Mouse (Mus musculus) hindbrain, embryonic 11.5 days (tissue): ENCODE measurements around the gene Taf11. TPM values are rescaled to one million over a fixed set of nuclear protein-coding genes. Genes with fewer than 3 reads are reported as not detected.

ENCODE experiments used
- ATAC-seq: fragments of 200-750 bp; cut with Nextera tagmentation; 2 replicates; pipeline ENCODE4 v1.8.0; 2017; ENCODE audit warnings: mild to moderate bottlenecking, moderate TSS enrichment, moderate library complexity; ENCODE audit not compliant: low FRiP score
- DNase-seq: peaks from one replicate; pipeline ENCODE4 v3.0.0-alpha.2; 2015; ENCODE audit warnings: low spot score
- H3K27ac ChIP-seq: fragments of 300-500 bp; sonication (generic); 2 replicates; pipeline ENCODE4 v1.5.1; 2014; ENCODE audit warnings: mild to moderate bottlenecking, low read depth, low read length
- H3K27me3 ChIP-seq: fragments of 300-500 bp; sonication (generic); 2 replicates; pipeline ENCODE4 v1.6.1; 2014; ENCODE audit warnings: mild to moderate bottlenecking, low read length, moderate library complexity, mixed read lengths; ENCODE audit not compliant: control insufficient read depth, insufficient read depth
- H3K36me3 ChIP-seq: fragments of 300-500 bp; sonication (generic); 2 replicates; pipeline ENCODE4 v1.6.1; 2014; ENCODE audit warnings: mild to moderate bottlenecking, low read length, moderate library complexity, mixed read lengths; ENCODE audit not compliant: control insufficient read depth, insufficient read depth
- H3K4me1 ChIP-seq: fragments of 300-500 bp; sonication (generic); replicated peaks from 2 replicates; pipeline ENCODE4 v1.6.1; 2014; ENCODE audit warnings: low read length, mixed read lengths; ENCODE audit not compliant: control insufficient read depth, insufficient read depth
- H3K4me2 ChIP-seq: fragments of 300-500 bp; sonication (generic); replicated peaks from 2 replicates; pipeline ENCODE4 v1.6.1; 2014; ENCODE audit warnings: mild to moderate bottlenecking, low read depth, low read length
- H3K4me3 ChIP-seq: fragments of 300-500 bp; sonication (generic); 2 replicates; pipeline ENCODE4 v1.5.1; 2014; ENCODE audit warnings: low read depth, low read length
- H3K9ac ChIP-seq: fragments of 300-500 bp; sonication (generic); 2 replicates; pipeline ENCODE4 v1.6.1; 2014; ENCODE audit warnings: low read depth, low read length
- H3K9me3 ChIP-seq: fragments of 300-500 bp; sonication (generic); 2 replicates; pipeline ENCODE4 v1.6.1; 2016; ENCODE audit warnings: low read length; ENCODE audit not compliant: control insufficient read depth
- WGBS: fragments of 180-500 bp; shearing (Covaris S2); extraction: QIAGEN DNeasy Blood & Tissue Kit; methylation state at CpG from one replicate; pipeline ENCODE4 v1.1.7; 2014; 5-methylcytosine and 5-hydroxymethylcytosine counted together
- polyA plus RNA-seq: library from polyadenylated mRNA; unstranded; fragments of >200 nt; fragmentation: Nextera tagmentation; extraction: Ambion mirVana; gene quantifications from 2 replicates; pipeline ENCODE4 v1.2.1, GENCODE M21; 2014

The Taf11 gene
- polyA plus RNA-seq, 1 experiment from 2014 or later = 93.9 TPM

DNA sequence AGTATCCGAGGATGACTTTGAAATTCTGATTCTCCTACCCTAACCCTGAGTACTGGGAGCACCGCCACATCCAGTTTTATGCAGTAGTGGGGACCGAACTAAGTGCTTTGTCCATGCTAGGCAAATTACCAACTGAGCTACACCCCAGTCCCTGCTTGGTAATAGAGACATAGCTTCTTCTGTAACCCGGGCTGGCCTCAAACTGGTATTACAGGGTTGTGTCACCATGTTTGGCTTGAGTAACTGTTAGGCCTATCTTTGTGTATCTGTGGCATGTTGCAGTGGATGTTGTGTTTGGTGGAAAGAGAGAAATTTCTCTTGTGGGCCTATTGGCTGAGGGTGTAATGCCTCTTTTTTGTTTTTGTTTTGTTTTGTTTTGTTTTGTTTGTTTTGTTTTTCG, 20.6 kb upstream of the Taf11 start:
- DNase-seq = no peak
- no peak overlapping the region for H3K4me3 ChIP-seq
- no peaks in the 10 kb centered on the region for H3K36me3 ChIP-seq
- H3K4me2 ChIP-seq = no peak overlapping the region
- ATAC-seq = no peak
- H3K4me1 ChIP-seq = no peaks in the 10 kb centered on the region
- H3K27me3 ChIP-seq = no peaks in the 10 kb centered on the region
- no peak overlapping the region for H3K9ac ChIP-seq
- H3K9me3 ChIP-seq = no peaks in the 10 kb centered on the region
- WGBS = 93% methylated on average over 5 of the region's 5 CpGs
- H3K27ac ChIP-seq = no peak overlapping the region

DNA sequence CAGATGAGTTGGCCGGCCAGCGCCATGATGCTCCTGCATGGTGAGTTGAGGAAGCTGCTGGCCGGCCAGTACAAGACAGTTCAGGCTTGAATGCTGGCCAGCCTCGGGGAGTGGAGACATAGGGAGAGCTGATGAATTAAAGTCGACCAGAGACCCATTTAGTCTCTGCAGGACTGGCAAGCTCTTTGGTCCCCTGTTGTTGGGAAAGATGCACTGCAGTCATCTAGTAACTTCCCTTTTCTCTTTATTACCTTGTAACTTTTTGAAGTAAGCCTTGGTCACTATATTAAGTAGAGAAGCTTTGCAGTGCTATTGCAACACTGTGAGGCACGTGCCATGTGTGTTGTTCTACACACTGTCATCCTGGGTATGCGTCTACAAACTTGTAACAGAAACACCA, 15.9 kb upstream of the Taf11 start:
- Histone ChIP-seq H3K9ac (no peak overlapping the region), H3K36me3 (no peaks in the 10 kb centered on the region), H3K4me3 (no peak overlapping the region), H3K9me3 (no peaks in the 10 kb centered on the region), H3K27me3 (no peaks in the 10 kb centered on the region), H3K4me1 (no peaks in the 10 kb centered on the region), H3K4me2 (no peak overlapping the region), H3K27ac (no peak overlapping the region)
- DNase-seq = no peak
- no peak for ATAC-seq
- 84% methylated on average over 7 of the region's 7 CpGs for WGBS

DNA sequence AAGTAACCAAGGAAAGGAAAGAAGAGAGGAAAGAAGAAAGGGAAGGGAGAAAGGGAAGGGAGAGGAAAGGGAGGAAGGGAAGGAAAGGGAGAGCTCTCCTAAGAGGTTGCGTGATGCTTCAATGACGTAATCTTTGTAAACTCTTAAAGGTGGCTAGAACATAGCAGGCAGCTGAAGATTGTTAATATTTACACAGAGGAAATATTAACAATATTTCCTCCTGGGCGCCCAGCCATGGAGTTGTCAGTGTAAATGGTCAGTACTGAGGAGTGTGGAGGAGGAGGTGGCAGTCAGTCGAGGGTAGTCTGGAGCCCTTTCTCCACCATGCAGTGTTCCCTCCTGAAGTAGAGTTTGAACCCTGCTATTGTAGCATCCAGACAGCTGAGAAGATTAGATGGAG, 15.4 kb upstream of the Taf11 start:
- WGBS = 89% methylated on average over 4 of the region's 4 CpGs
- no peak overlapping the region for H3K4me2 ChIP-seq
- H3K27me3 ChIP-seq = no peaks in the 10 kb centered on the region
- H3K27ac ChIP-seq = no peak overlapping the region
- no peaks in the 10 kb centered on the region for H3K36me3 ChIP-seq
- no peaks in the 10 kb centered on the region for H3K4me1 ChIP-seq
- H3K4me3 ChIP-seq = no peak overlapping the region
- DNase-seq (no peak), ATAC-seq (no peak)
- H3K9ac ChIP-seq = no peak overlapping the region
- H3K9me3 ChIP-seq = no peaks in the 10 kb centered on the region

DNA sequence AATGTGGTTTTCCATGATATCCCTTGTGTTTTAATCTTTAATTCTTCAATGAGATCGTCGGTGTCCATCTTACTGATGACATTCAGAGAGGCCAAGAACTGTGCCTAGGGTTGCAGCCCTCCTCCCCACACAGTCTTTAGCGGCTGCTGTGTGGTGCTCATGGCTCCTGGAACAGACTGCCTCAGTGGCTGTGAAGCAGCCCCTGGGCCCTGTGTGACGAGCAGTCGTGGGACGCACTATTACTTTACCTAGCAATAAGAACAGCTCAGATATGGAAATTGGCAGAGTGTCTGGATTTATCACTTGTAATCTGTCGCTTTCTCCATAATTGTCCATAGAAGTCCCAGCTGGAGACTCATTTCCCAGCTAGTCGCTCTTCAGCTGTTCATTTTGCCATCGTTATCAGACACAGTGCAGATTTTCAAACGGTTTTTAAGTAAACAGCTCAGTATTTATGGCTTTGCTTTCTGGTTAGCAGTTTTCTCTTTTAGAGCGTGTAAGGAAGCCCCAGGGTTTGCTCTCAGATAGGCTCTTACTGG, 12.6 kb upstream of the Taf11 start:
- no peaks in the 10 kb centered on the region for H3K36me3 ChIP-seq
- DNase-seq = no peak
- 91% methylated on average over 11 of the region's 11 CpGs for WGBS
- H3K9ac ChIP-seq = no peak overlapping the region
- no peaks in the 10 kb centered on the region for H3K27me3 ChIP-seq
- H3K9me3 ChIP-seq = no peaks in the 10 kb centered on the region
- no peak overlapping the region for H3K27ac ChIP-seq
- ATAC-seq = no peak
- H3K4me3 ChIP-seq = no peak overlapping the region
- no peak overlapping the region for H3K4me2 ChIP-seq
- H3K4me1 ChIP-seq = no peaks in the 10 kb centered on the region

DNA sequence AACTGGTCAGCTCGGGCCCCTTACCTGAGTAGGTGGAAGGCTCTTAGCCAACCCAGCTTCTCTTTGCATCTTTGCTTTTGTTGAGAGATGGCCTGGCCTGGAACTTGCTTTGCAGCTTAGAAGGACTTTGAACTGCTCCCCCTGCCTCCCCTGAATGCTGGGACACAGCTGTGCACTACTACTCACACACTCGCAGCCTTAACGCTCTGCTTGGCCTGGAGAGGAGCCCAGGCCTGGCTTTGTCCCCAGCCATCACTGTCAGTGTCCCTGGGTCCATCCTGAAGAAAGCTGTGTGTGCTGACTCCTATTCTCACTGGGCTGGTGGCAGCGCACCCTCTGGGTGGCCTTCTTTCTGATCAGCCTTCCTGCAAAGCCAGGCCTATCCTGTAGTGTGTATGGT, 11.0 kb upstream of the Taf11 start:
- H3K36me3 ChIP-seq = no peaks in the 10 kb centered on the region
- H3K4me1 ChIP-seq = no peaks in the 10 kb centered on the region
- no peak for ATAC-seq
- H3K4me3 ChIP-seq = no peak overlapping the region
- H3K9me3 ChIP-seq = no peaks in the 10 kb centered on the region
- H3K27me3 ChIP-seq = no peaks in the 10 kb centered on the region
- DNase-seq = no peak
- 88% methylated on average over 4 of the region's 4 CpGs for WGBS
- no peak overlapping the region for H3K27ac ChIP-seq
- no peak overlapping the region for H3K9ac ChIP-seq
- H3K4me2 ChIP-seq = no peak overlapping the region

DNA sequence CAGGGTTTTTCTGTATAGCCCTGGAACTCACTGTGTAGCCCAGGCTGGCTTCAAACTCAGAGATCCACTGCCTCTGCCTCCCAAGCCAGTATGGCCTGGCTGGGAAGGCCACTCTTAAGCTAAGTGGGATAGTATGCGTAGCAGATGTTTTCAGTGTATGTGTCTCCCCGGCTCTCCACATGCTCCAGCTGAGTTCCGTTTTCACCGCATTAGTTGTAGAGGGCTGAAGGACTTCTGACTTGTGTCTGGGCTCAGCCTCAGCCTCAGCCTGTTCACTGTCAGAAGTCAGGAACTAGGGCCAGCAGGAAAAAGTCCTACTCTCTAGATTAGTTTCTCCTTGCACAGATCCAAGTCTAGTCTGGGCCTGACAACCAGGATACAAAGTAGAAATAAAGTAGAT, 6.7 kb upstream of the Taf11 start:
- 80% methylated on average over 4 of the region's 4 CpGs for WGBS
- Histone ChIP-seq H3K27me3 (no peaks in the 10 kb centered on the region), H3K4me2 (no peak overlapping the region), H3K9me3 (no peaks in the 10 kb centered on the region), H3K4me3 (no peak overlapping the region), H3K27ac (no peak overlapping the region), H3K9ac (no peak overlapping the region), H3K4me1 (no peaks in the 10 kb centered on the region), H3K36me3 (no peaks in the 10 kb centered on the region)
- ATAC-seq (no peak), DNase-seq (no peak)

DNA sequence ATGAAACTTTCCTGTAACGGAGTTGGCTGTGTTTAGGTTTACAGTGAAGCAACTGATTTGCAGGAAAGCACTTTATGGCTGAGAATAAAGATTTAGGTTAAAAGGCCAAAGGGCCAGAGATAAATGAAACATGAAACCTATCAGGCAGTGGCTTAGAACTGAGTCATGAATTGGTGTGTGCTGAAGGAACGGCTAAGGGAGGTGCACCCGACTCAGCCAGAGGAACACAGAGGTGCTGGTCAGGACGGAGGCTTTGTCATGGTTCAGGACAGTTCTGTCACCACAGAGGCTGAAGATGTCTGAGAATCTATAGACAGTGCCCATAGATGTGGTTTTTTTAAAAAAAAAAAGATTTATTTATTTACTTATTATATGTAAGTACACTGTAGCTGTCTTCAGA, 5.1 kb upstream of the Taf11 start:
- Histone ChIP-seq H3K4me2 (no peak overlapping the region), H3K4me1 (no peaks in the 10 kb centered on the region; the same call in 1 of the 2 replicates), H3K4me3 (no peak overlapping the region), H3K36me3 (no peaks in the 10 kb centered on the region), H3K27ac (no peak overlapping the region), H3K9me3 (no peaks in the 10 kb centered on the region), H3K9ac (no peak overlapping the region), H3K27me3 (no peaks in the 10 kb centered on the region)
- ATAC-seq (no peak), DNase-seq (no peak)
- WGBS = 81% methylated on average over 4 of the region's 4 CpGs

DNA sequence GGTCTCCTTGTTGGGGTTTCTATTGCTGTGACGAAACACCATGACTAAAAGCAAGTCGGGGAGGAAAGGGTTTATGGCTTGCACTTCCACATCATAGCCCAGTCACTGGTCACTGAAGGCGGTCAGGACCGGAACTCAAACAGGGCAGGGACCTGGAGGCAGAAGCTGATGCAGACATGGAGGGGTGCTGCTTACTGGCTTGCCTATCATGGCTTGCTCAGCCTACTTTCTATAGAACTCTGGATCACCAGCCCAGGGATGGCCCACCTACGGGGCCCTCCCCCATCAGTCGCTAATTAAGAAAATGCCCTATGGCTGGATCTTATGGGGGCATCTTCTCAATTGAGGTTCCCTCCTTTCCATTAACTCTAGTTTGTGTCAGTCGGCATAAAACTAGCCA, 1.7 kb upstream of the Taf11 start:
- ATAC-seq (no peak), DNase-seq (no peak)
- no peaks in the 10 kb centered on the region for H3K9me3 ChIP-seq
- H3K9ac ChIP-seq = no peak overlapping the region
- H3K36me3 ChIP-seq = no peaks in the 10 kb centered on the region
- H3K4me1 ChIP-seq = no peaks in the 10 kb centered on the region; the same call in 1 of the 2 replicates
- 85% methylated on average over 7 of the region's 7 CpGs for WGBS
- H3K27ac ChIP-seq = no peak overlapping the region
- no peak overlapping the region for H3K4me2 ChIP-seq
- H3K27me3 ChIP-seq = no peaks in the 10 kb centered on the region
- H3K4me3 ChIP-seq = no peak overlapping the region

DNA sequence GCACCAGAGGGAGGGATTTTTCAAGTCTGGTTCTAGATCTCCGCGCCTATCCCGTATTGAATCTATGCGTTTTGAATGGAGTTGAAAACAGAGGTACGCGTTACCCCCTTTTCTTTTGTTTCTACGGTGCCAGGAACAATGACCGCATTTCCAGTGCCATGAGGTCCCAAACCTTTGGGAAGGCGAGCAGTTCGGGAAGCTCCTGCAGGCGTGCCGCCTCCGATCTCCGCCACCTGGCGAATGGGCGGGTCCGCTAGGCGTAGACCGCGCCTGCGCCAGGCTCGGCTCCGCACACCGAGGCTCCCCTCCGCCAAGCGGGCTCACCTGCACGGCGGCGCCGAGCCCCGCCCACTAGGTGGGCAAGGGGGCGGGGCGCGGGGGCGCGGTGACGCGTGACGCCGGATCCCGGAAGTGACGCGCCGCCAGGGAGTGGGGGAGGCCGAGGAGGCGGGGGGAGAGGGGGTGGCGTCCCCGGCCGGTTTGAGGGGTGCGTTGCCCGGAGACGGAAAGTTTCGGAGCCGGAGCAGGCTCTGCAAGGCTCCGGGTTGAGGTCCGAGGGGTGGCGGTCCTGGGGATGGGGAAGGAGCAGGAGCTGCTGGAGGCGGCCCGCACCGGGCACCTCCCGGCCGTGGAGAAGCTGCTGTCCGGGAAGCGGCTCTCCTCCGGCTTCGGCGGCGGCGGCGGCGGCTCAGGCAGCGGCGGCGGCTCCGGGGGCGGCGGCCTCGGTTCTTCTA, 589 bp downstream of the Taf11 start, which contains the start of gene Anks1:
Gene Anks1 (plus strand): TSS at position 419 of the 734 bp plus-strand sequence.
- H3K36me3 ChIP-seq = peaks cover 6% of the 10 kb centered on the region; the same call in 1 of the 2 replicates
- H3K27me3 ChIP-seq = no peaks in the 10 kb centered on the region
- DNase-seq = peak; percentile 91
- H3K4me2 ChIP-seq = peak within 1 kb of the TSS; percentile 91
- H3K4me3 ChIP-seq = peak within 1 kb of the TSS; percentile 74
- no peaks in the 10 kb centered on the region; the same call in 1 of the 2 replicates for H3K4me1 ChIP-seq
- H3K9ac ChIP-seq = peak within 1 kb of the TSS; percentile 89
- WGBS = under 1% methylated on average over 62 of the region's 78 CpGs
- ATAC-seq = peak; percentile 81
- peak within 1 kb of the TSS; percentile 62 for H3K27ac ChIP-seq
- no peaks in the 10 kb centered on the region for H3K9me3 ChIP-seq
